Mouse (Mus musculus): Measurements from ENCODE around the gene Gm28635. TPM values are rescaled to one million over a fixed set of nuclear protein-coding genes. Genes with fewer than 3 reads are reported as not detected.
A peak's percentile ranks its signal among the peaks of the same experiment; 100 is the strongest.

Gene Gm28635
- not detected in 2 replicates for polyA plus RNA-seq (2015; fragmentation: Nextera tagmentation; extraction: Ambion mirVana)

DNA sequence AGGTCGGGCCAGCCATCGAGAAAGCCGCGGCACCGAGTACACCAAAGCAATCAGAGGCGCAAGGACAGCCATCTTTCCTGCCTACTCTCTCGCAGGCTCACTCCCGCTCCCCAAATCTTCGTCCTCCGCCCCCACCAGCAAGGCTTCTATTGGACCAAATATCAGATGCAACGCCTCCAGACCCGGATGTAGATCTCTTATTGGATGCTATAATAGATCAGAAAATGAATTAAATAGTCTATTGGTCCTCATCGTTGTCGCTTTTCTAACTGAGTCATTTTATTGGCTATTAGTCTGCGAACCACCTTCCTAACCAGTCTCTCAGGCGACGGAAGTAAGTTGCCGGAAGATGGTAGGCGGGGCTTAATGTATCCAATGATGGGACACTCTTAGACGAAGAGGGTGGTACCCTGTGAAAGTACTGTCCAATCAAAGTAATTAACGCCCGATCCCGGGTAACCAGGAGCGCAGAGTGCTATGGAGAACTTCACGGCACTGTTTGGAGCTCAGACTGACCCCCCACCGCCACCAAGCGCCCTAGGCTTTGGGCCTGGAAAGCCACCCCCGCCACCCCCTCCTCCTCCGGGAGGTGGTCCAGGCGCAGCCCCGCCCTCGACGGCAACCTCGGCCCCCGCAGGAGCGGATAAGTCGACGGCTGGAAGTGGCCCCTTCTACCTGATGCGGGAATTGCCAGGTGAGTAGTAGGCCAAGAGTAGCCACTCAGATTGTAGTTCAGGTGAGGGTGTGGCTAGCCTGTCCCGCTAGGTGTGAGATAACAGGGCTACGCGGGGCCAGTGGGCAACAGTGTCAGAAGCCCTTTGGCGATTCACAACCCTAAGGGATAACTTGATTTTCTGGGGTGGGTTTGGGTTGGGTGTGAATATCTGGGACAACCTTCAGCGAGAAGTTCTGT lies at the start of gene Gm28635, which contains the start of gene Med19:
Gm28635 (minus strand) TSS at position 74 of the 913 bp plus-strand sequence.
Med19 (plus strand) TSS at position 435 of the 913 bp plus-strand sequence.
- peak; percentile 98 for DNase-seq (ENCODE audit: low spot score)

DNA sequence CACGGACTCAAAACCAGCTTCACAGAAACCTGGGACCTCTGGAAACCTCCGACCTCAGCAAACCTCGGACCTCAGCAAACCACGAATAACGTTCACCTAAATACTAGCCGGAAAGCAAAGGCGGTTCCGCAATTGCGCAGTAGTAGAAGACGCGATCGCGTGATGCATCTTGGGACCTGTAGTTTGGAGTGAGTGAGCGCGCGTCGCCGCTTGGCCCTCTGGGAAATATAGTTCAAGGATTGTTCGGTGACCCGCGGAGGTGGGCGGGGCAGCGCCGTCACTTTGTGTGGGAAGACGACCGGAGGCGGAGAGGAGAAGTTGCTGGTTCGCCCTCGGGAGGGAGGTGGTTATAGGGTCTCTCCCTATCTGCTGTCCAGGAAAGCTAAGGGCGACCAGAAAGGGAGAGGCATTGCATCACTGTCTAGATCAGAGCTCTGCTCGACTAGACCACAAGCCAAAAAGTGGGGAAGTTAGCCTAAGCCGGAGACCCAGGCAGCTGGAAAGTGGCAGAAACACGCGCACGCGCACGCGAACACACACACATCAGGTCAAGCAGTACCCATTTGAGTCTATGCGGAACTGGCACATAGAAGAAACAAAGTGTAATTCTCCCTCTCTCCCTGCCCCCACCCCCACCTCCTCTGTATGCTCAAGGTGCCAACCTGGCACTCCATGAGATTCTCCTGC lies 49.5 kb upstream of the Gm28635 start, which contains the start of gene Clp1:
Clp1 (minus strand) TSS at position 179 of the 687 bp plus-strand sequence.
- DNase-seq (ENCODE audit: low spot score), result peak; percentile 95

DNA sequence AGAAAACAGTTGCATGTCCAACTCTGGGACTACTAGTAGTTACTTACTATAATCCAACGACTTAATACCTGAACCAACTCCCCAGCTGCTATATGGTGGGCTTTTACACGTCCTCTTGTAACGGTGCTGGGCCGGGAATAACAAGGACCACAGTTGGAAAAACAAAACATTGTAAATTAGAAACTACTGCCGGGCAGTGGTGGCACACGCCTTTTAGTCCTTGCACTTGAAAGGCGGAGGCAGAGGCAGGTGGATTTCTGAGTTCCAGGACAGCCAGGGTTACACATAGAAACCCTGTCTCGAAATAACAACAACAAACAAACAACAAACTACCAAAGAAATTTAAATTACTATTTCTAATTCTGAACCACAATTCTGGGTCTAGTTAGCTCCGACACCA lies 48.9 kb upstream of the Gm28635 start:
- no peak for DNase-seq (ENCODE audit: low spot score)

DNA sequence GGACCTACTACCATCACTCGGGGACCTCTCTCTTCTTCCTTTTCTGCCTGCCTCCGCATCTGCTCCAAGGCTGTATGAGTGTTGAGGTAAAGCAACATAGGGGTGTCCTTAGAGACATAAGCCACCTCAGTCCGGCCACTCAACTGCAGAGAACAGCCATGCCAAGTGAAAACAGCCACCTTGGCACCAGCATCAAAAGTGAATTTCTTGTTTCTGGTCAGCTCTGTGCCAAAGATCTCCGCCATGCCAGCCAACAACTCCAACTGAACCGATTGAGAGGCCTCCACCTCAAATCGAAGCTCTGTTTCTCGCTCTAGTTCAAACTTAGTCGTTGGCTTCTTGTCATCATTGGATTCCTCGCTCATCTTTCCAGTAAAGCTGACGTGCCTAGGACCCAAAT lies 47.9 kb upstream of the Gm28635 start:
- no peak for DNase-seq (ENCODE audit: low spot score)

DNA sequence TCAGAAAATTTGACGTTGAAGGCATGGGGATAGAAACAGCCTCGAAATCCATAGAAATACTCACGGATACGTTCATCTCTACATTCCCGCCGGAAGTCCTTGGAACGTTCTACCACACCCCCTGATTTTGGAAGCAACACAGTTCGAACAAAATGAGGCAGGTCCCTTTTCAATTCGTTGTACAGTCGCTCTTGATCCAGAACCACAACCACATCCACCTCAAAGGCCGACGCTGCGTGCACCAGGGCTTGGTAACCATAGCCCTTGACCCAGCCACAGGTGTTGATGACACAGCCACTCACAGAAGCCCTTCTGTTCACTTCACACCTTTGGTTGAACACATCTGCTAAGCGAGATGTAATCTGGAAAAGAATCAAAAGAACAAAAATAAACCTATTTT lies 46.0 kb upstream of the Gm28635 start:
- no peak for DNase-seq (ENCODE audit: low spot score)

DNA sequence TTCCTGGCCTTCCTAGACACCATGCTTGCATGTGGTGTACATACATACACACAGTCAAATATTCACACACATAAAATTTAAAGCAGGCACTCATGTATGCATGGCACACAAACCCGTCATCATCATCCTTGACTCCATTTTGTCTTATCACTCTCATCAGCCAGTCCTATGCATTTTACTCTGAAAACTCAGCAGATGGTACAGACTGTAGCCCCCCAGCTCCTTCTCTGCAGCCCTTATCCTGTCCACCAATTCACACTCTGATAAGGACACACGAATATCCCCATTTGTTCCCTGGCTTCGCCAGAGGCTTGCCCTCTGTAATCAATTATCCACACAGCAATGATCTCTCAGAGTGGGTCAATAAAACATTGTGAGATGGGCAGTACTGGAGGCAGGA lies 43.3 kb upstream of the Gm28635 start:
- no peak for DNase-seq (ENCODE audit: low spot score)

DNA sequence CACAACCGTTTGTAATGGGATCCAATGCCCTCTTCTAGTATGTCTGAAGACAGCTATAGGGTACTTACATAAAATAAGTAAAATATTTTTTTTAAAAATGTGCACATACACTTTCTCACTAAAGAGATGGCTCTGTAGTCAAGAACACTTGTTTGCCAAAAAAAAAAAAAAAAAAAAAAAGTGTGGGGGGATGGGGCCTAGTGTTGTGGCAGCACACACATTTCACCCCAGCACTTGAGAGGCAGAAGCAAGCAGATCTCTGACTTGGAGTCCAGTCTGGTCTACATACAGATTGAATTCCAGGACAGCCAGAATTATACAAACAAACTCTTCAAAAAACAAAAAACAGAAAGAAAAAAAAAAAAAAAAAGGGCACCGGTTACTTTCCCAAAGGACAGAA lies 42.9 kb upstream of the Gm28635 start:
- DNase-seq (ENCODE audit: low spot score), result no peak

DNA sequence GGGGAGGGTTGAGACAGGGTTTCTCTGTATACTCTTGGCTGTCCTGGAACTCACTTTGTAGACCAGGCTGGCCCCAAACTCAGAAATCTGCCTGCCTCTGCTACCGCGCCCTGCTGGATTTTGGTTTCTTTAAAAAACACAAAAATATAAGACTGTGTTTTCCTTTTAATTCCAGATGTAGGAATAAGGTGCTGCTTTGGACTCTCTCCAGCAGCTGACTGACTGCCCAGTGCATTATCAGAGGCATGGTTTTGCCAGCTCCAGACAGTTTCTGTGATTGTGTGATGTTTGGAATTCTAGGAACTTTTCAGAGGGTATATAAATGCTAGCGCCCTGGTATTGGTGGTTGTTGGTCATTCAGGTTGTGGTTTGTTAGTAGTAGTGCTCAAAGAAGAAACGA lies 39.5 kb upstream of the Gm28635 start:
- DNase-seq (ENCODE audit: low spot score), result no peak

DNA sequence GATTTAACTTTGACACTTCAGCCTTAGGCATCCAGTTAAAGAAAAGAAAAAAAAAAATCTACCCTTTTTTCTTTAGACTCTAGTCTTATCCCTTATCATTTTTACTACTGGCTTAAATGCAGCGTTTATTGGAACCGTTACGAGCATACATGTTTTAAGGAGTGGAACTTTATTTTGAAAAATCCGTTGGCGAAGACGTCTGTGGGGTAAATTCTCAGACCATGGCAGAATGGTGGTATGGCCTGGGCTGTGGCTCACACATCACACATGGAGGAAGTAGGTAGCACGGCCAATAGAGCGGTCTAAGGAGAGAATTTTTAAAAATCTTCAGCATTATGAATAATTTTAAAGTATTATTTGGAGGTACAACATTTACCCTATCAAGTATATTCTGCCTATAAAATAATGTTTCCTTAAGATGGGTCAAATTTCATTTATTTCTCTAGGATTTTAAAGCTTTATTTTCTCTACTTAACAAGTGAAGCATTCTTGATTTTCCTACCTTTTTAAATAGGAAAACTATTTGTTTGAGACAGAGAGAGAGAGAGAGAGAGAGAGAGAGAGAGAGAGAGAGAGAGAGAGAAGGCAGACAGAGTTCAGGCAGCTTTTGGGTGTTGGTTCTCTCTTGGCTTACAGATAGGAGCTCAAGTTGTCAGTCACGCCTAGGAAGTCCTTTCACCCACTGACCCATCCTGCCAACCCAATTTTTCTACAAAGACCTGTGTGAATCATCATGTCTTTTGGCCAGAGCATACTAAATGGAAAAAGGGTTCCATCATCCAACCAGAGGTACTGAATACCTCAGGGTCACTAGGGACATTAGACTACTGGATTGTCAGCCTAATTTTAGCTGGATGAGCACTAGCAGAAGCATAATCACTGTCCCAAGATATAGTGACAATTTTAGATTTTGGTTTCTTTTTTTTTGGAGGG lies 38.8 kb upstream of the Gm28635 start:
- DNase-seq (ENCODE audit: low spot score), result no peak

DNA sequence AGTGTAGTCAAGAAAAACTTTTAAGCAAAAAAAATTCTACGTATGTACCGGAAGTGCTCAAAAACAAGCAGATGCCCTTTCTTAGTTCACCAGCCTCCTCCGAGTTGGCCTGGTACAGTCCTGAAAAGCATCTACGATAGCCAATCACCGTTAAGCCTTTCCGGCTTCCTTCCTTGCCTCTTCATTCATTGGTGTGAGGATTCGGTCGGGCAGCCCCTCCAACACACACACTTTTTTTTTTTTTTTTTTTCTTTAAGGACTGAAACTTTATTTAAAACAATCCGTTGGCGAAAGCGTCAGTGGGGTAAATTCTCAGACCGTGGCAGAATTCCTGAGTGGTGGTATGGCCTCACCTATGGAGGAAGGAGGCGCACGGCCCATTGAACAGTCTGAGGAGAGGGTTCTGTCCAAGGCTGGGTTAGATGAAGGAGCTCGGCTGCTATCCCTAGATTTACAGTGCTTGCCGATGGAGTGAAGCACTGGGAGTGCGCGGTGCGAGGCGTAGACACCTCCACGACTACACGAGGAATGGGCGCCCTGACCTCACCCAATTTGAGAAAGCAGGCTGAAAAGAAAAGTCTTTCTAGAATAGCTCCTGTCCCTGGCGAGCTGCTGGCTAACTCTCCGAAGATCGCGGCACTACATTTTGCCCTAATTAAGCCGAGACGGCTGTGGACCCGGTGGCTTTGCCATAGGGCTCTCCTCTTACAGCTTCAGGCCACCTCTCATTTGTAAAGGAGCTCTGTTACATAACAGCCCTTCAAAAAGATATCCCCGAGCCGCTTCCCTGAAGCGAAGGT lies 37.9 kb upstream of the Gm28635 start:
- DNase-seq (ENCODE audit: low spot score), result peak; percentile 94

DNA sequence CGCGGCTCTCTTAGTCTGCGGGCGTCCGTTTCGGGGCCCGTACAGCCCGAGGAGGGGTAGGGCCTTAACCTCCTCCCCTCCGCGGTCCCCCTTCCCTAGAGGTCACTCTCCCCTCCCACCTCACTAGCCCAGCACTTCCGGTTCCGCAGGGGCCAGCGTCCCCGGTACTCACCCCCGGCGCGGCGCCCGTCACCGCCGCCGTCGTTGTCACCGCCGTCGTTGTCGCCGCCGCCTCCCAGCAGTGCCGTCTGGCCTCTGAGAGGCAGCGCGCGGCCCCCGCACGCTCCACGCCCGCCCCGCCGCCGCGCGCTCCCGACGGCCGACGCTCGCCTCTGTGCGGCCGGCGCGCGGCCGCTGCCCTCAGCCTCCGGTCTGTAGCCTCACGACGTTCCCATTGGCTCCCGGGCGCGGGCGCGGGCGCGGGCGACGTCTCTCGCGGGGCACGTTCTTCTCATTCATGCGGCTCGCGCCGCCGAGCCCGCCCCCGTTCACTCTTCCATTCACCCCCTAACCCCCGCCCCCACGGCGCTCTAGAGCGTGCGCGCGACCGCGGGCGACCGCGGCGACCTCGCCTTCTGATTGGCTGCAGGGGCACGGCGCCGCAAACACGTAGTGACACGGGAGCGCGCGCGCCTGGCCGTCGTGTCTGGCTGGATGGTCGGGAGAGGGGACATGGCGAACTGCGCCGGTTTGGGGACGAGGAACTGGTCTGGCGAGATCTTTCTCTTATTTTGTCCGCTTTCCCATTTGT lies 37.1 kb upstream of the Gm28635 start, which contains the start of gene Zdhhc5:
Zdhhc5 (minus strand) TSS at position 370 of the 751 bp plus-strand sequence.
- DNase-seq (ENCODE audit: low spot score), result peak; percentile 99

DNA sequence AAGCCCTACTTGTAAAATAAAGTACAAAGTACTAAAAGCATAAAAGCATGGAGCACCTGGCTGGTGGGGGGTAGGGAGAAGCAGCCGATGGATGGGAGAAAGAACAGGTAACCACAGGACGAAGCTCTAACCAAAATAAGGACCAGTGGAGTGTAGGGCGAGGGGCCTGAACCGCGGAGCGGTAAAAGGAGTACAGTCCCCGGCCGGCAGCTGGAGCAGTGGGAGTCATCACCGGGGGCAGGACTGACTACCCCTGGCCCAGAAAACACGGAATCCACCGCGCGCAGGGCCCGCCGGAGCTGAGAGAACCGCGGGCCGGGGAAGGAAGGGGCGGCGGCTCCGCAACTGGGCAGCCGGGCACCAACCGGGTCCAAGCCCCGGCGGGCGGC lies 36.6 kb upstream of the Gm28635 start:
- DNase-seq (ENCODE audit: low spot score), result no peak

DNA sequence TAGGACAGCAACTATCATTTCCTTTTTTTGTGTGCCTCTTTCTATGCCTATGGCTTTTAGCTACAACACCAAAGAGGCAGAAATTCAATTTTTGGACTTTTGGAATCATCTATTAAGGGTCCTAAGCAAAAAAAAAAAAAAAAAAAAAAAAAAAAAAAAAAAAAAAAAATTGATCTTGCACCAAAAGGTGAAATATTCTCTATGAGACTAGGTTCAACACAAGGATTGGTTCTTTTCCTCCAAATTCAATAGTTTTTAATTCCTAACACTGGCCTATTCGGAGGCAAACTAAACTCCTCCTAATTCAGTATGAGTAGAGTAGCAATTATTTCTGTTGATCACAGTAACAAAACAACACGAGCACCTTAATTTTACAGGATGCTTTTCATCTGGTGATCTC lies 34.1 kb upstream of the Gm28635 start:
- DNase-seq (ENCODE audit: low spot score), result no peak

DNA sequence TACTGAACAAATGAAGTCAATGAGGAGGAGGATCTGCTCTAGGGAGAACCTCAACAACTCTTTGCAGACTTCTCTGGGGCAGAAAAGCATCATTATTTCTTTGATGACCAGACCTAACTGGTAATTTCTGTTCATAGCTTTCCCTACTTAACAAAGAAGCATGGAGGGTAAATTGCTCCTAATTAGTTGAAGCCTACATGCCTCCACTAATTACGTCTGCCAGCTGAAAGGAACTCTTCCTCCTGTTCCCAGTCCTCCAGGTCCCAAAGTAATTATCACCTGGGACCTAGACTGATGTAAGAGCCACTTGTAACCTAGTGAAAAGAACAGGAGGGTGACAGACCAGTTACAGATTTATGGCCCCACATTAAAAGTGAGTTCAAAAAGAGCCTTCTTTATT lies 29.7 kb upstream of the Gm28635 start:
- no peak for DNase-seq (ENCODE audit: low spot score)

DNA sequence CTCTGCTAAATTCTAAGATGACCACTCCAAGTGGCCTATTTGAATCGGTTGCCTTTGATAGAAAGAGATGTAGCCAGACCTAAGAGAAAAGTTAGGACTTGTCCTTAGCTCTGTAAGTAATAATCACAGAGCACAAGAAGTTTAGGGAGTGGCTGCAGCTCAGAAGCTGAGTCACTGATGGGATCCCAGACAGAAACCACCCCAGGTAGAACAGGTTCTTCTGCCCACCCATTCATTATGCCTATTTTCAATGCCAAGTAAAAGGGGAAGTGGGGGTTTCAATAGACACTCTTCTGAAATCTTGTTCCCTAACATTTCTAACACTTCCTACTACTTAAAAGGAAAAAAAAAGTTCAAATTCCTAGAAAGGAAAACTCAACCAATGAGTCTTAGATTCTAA lies 27.5 kb upstream of the Gm28635 start:
- no peak for DNase-seq (ENCODE audit: low spot score)

DNA sequence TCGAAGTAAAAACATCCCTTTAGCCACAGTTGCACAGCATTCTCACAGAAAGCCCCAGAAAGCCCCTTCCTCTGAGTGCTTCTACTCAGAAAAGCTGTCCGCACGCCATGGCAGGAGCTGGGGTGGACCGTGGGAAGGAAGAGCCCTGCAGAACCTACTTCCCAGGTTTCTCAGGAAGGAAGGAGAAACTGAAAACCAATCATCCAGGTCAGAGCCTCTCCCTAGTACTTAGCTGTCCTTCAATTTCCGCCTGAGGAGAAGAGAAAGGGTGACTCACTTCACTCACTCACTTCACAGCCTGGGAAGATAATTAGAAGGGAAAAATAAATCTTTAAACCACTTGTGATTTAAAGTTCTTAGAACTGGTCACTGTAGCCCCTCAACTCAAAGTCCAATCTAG lies 26.5 kb upstream of the Gm28635 start:
- DNase-seq (ENCODE audit: low spot score), result no peak

DNA sequence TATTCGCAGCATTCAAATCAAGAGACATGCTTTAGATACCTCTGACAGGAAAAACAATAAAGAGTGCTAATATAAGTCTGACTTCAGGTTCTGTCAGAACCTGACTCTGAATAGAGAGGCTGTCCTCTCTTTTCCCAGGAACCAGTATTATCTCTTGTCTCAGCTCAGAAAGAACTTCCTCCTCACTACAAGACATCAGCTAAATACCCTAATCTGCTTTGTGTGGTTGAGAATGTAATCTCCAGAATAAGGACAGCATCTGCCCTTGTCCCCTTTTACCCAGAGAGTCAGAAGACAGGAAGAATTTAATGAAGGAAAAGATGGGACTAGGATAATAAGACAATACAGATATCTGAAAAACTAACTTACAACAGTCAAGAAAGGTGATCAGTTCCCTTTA lies 25.7 kb upstream of the Gm28635 start:
- no peak for DNase-seq (ENCODE audit: low spot score)

DNA sequence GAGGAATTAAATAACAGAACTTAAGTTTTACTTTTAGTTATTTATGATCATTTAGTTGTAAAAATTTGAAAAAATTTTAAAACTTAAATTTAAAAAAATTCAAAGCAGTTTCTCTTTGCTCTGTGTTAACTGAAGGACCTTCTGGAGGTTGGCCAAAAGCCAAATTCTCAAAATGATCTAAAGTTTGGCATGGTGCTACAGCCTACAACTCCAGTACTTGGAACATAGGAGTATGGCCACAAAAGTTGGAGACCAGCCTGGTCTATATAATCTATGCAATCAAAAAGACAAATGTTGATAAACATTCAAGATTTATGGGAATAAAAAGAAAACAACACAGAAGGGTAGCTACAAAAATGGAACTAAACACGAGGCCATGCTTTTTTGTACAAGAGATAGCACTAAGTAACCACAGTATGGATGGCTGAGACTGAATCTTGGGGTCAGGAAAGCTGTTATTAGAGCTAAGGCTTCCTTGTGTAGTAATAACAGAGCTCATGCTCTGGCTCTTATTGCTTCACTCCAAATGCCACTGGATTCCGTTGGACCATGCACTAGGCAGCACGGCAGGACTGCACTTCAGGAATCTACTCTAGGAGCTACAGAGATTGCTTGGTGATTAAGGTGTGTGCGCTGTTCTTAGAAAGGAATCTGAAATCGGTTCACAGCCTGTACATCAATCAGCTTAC lies 17.3 kb upstream of the Gm28635 start:
- no peak for DNase-seq (ENCODE audit: low spot score)

DNA sequence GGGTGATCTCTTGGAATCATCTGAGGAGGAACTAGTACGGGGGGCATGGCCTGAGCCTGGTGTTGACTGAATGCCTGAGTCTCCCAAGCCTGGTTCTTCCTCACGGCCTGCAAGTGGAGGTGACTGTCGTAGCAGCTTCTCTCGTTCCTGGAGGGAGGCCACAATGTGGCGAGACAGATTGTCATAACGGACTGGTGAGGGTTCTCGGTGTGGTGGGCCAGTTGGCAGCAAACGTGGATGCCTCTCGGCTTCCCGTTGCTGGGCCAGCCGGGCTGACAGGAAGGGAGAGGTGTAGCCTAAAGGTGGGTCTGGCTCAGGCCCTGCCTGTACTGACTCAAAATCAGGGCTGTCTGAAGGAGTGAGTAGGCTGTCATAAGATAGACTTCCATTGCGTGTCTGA lies 12.2 kb upstream of the Gm28635 start:
- DNase-seq (ENCODE audit: low spot score), result no peak

Data from thymus, postnatal 0 days (tissue).